Mouse (Mus musculus) small intestine, adult 2 months (tissue): ENCODE data around the gene Lmod2. TPM values are rescaled to one million over a fixed set of nuclear protein-coding genes. Genes with fewer than 3 reads are reported as not detected.

Experiments
- H3K27ac ChIP-seq: fragments of 200-500 bp; 2 replicates; pipeline ENCODE4 v1.5.1; 2012; ENCODE audit warnings: low read depth, low read length, control low read depth, inconsistent platforms; ENCODE audit not compliant: insufficient read depth
- H3K27me3 ChIP-seq: fragments of 200-500 bp; 2 replicates; pipeline ENCODE4 v1.6.1; 2012; ENCODE audit warnings: mild to moderate bottlenecking, moderate library complexity, low read length, inconsistent platforms; ENCODE audit not compliant: control insufficient read depth, insufficient read depth
- H3K36me3 ChIP-seq: fragments of 200-500 bp; 2 replicates; pipeline ENCODE4 v1.6.1; 2012; ENCODE audit warnings: mild to moderate bottlenecking, low read length, control low read depth, inconsistent platforms; ENCODE audit not compliant: control insufficient read depth, insufficient read depth
- H3K4me1 ChIP-seq: fragments of 200-500 bp; 2 replicates; pipeline ENCODE4 v1.6.1; 2012; ENCODE audit warnings: low read length, inconsistent platforms, mixed read lengths; ENCODE audit not compliant: control insufficient read depth, insufficient read depth, insufficient read length
- H3K4me3 ChIP-seq: fragments of 200-500 bp; 2 replicates; pipeline ENCODE4 v1.5.1; 2012; ENCODE audit warnings: low read depth, mild to moderate bottlenecking, control low read depth, inconsistent platforms, low read length, moderate library complexity
- CTCF ChIP-seq: fragments of 200-500 bp; IDR thresholded peaks from 2 replicates; pipeline ENCODE4 v1.5.1; 2012; ENCODE audit warnings: low read depth, mild to moderate bottlenecking, control low read depth, inconsistent platforms, low read length, moderate library complexity, mixed read lengths; ENCODE audit not compliant: insufficient replicate concordance, insufficient read length; ENCODE audit errors: extremely low read depth
- POLR2A ChIP-seq: fragments of 200-500 bp; IDR thresholded peaks from 2 replicates; pipeline ENCODE4 v1.6.1; 2012; ENCODE audit warnings: low read depth, mild to moderate bottlenecking, control low read depth, inconsistent platforms, low read length, moderate library complexity
- WGBS: fragments of 180-500 bp; shearing (Covaris S2); methylation state at CpG from one replicate; pipeline ENCODE4 v1.1.7; 2018; 5-methylcytosine and 5-hydroxymethylcytosine counted together
- polyA plus RNA-seq: library from polyadenylated mRNA; depleted of rRNA; stranded (reverse); fragments of >200 nt; gene quantifications from 2 replicates; pipeline ENCODE4 v1.2.3, GENCODE M21; 2012

Lmod2 gene
- polyA plus RNA-seq, 1 experiment = not detected

GRCm38 (mm10) chr6:24619285-24620045, 21.9 kb downstream of the Lmod2 start:
- Histone ChIP-seq H3K36me3 (peaks cover 45% of the 10 kb centered on the region), H3K4me1 (no peaks in the 10 kb centered on the region), H3K27me3 (no peaks in the 10 kb centered on the region), H3K4me3 (no peak overlapping the region), H3K27ac (no peak overlapping the region)
- TF ChIP-seq POLR2A = no peak
- no peak for TF ChIP-seq CTCF
- WGBS = 69% methylated on average over 6 of the region's 6 CpGs

GRCm38 (mm10) chr6:24620936-24621335, 23.4 kb downstream of the Lmod2 start:
- WGBS = 87% methylated on average over 2 of the region's 2 CpGs
- Histone ChIP-seq H3K4me1 (no peaks in the 10 kb centered on the region), H3K4me3 (no peak overlapping the region), H3K27ac (no peak overlapping the region), H3K36me3 (peaks cover 43% of the 10 kb centered on the region), H3K27me3 (no peaks in the 10 kb centered on the region)
- TF ChIP-seq POLR2A (no peak), CTCF (no peak)

- TF ChIP-seq POLR2A = no peak
- no peak for TF ChIP-seq CTCF
- H3K27ac ChIP-seq = no peak overlapping the region
- peaks cover 38% of the 10 kb centered on the region for H3K36me3 ChIP-seq
- WGBS = 63% methylated on average over 2 of the region's 2 CpGs
- no peak overlapping the region for H3K4me3 ChIP-seq
- no peaks in the 10 kb centered on the region for H3K27me3 ChIP-seq
- H3K4me1 ChIP-seq = no peaks in the 10 kb centered on the region
These were observed 24.5 kb downstream of the Lmod2 start for GRCm38 (mm10) chr6:24622098-24622497.

GRCm38 (mm10) chr6:24627586-24628030, 30.0 kb downstream of the Lmod2 start:
- Histone ChIP-seq H3K4me1 (peaks cover 2% of the 10 kb centered on the region; the same call in 1 of the 2 replicates), H3K4me3 (no peak overlapping the region), H3K27ac (no peak overlapping the region), H3K36me3 (peaks cover 27% of the 10 kb centered on the region), H3K27me3 (no peaks in the 10 kb centered on the region)
- peak; percentile 22; the same call in 1 of the 2 replicates for TF ChIP-seq CTCF
- TF ChIP-seq POLR2A = no peak
- 59% methylated on average over 5 of the region's 5 CpGs for WGBS

- no peak overlapping the region for H3K4me3 ChIP-seq
- no peak overlapping the region for H3K27ac ChIP-seq
- WGBS = 84% methylated on average over 1 of the region's 1 CpGs
- TF ChIP-seq POLR2A = no peak
- no peak for TF ChIP-seq CTCF
- no peaks in the 10 kb centered on the region for H3K27me3 ChIP-seq
- peaks cover 27% of the 10 kb centered on the region for H3K36me3 ChIP-seq
- peaks cover 2% of the 10 kb centered on the region; the same call in 1 of the 2 replicates for H3K4me1 ChIP-seq
These were observed 30.9 kb downstream of the Lmod2 start for GRCm38 (mm10) chr6:24628499-24628898.

GRCm38 (mm10) chr6:24632061-24632460, 34.5 kb downstream of the Lmod2 start:
- no peak for TF ChIP-seq POLR2A
- TF ChIP-seq CTCF = no peak
- Histone ChIP-seq H3K4me1 (peaks cover 2% of the 10 kb centered on the region; the same call in 1 of the 2 replicates), H3K4me3 (no peak overlapping the region), H3K27ac (no peak overlapping the region), H3K27me3 (no peaks in the 10 kb centered on the region), H3K36me3 (peaks cover 24% of the 10 kb centered on the region)
- WGBS = 42% methylated on average over 4 of the region's 4 CpGs

- H3K4me3 ChIP-seq = no peak overlapping the region
- peaks cover 2% of the 10 kb centered on the region; the same call in 1 of the 2 replicates for H3K4me1 ChIP-seq
- WGBS = 95% methylated on average over 3 of the region's 3 CpGs
- no peak overlapping the region for H3K27ac ChIP-seq
- H3K27me3 ChIP-seq = no peaks in the 10 kb centered on the region
- peaks cover 24% of the 10 kb centered on the region for H3K36me3 ChIP-seq
- TF ChIP-seq POLR2A = no peak
- no peak for TF ChIP-seq CTCF
These were observed 36.5 kb downstream of the Lmod2 start for GRCm38 (mm10) chr6:24634065-24634464.
